Mouse (Mus musculus): ENCODE data around the gene Dlgap4.

DNA sequence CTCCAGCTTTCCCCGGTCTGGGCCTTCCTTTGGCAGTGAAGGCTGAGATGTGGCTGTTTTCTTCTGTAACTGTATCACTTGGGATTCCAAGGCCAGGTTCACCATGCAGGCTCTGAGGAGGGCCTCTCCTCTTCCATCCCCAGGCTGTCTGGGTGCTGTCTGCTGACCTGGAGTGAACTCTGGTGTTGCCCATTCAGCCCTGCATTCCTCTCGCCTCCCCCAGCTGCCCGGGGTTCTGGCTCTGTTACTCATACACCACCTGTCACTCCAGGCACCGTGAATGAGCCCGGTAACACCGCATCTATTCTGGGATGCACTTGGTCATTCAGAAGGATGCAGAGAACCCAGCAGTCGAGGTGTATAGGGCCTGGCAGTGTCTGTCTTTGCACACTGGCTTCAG lies 123.3 kb downstream of the Dlgap4 start:
- no peak for TF ChIP-seq POLR2A (IDR thresholded peaks at IDR 0.05; ENCODE audit: borderline replicate concordance, extremely low read depth, low read depth, low read length)
- no peak for TF ChIP-seq CTCF (IDR thresholded peaks at IDR 0.05; ENCODE audit: insufficient read depth, low read length)

Measured in lung, adult 2 months (tissue).